Mouse (Mus musculus): ENCODE data around the gene Arhgap19.
A peak's percentile ranks its signal among the peaks of the same experiment; 100 is the strongest.
"Not testable (repeated sequence)": the region's sequence is repeated elsewhere in the genome, so short reads cannot be mapped to it uniquely, and the experiment has no call there.

Arhgap19 gene

GRCm38 (mm10) chr19:41801742-41802369, at the start of gene Arhgap19:
Arhgap19 (minus strand) TSS chr19:41802047.
- DNase-seq (ENCODE audit: low spot score in 2 of 2), result peak; percentile 88 to 90

DNA sequence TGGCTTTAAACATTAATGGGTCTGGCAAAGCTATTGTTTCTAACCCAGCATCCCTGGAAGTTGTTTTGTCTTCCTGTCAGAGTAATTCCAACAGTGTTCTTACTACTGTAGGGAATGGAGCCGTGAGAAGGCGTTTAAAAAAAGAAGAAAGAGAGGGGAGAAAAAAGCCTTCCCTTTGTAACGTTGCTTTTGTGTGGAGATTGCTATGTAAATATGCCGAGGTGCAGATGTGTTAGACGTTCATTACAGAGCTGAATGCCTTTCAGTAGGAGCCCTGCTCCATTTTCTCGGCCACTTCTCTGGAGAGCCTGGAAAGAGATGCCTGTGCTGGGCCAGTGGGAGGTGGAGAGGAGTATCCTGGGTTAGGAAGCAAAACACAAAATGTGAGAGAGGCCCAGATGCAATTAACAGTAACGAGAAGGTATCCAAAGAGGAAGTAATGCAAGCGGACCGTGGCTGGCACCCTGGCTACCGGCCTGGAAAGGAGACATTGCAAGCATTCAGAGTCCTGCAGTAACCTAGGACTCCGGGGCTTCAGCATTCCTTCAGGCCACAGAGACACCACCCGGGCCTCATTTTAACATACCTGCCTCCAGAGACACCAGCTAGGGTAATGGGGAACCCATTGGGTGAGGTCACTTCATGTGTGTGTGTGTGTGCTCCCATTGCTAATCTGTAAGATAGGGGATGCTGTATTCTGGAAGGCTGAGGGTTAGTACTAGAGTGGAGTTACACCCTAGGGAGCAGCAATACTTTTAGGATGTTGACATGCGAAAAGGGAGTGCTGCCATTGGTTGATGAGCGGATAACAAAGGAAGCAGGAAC, 49.1 kb upstream of the Arhgap19 start:
- DNase-seq (ENCODE audit: low spot score in 2 of 2), result no peak

- no peak for DNase-seq (ENCODE audit: low spot score in 2 of 2)
Measured at GRCm38 (mm10) chr19:41850021-41850718, 48.3 kb upstream of the Arhgap19 start.

GRCm38 (mm10) chr19:41847992-41848851, 46.4 kb upstream of the Arhgap19 start, which contains the start of gene Frat2:
Frat2 (minus strand) TSS chr19:41848132.
- peak; percentile 88 to 89 for DNase-seq (ENCODE audit: low spot score in 2 of 2)

DNA sequence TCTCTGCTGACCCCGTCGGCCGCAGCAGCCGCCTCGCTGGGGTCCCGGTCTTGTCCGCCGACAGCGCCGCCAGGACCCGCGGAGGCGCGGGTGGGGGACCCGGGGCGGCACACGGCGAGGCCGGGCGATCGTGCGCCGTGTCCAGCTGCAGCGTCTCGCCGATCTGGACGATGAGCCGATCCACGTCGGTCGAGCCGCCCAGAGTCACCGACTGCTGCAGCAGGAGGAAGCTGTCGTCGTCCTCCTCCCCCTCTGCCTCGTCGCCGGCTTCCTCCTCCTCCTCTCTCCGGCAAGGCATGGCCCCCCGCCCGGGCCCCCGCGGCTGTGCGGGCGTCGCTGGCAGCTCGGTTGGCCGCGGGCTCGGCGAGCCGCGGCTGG, 45.8 kb upstream of the Arhgap19 start:
- DNase-seq (ENCODE audit: low spot score in 2 of 2), result not testable (repeated sequence)

GRCm38 (mm10) chr19:41847091-41847581, 45.3 kb upstream of the Arhgap19 start:
- DNase-seq (ENCODE audit: low spot score in 2 of 2), result peak; percentile 16 to 23

- no peak for DNase-seq (ENCODE audit: low spot score in 2 of 2)
Measured at GRCm38 (mm10) chr19:41846366-41847090, 44.7 kb upstream of the Arhgap19 start.

- DNase-seq (ENCODE audit: low spot score in 2 of 2), result no peak
Measured at GRCm38 (mm10) chr19:41844345-41844744, 42.5 kb upstream of the Arhgap19 start.

DNA sequence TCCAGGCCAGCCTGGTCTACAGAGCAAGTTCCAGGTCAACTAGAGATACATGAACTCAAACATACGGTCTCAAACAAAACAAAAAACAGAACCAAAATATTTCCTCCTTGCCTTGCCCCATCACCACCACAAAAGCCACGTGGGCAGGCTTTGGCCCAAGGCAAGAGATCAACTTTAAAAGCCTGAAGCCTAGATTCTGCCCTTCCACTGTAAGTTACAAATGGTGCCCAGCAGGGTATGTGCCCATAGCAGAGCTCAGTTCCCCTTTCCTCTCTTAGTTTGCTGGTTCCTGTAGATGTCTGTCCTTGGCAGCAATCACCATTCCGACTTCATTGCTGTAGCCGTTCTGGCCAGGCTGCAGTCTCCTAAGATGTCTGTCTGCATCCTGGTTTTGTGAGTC, 40.9 kb upstream of the Arhgap19 start:
- no peak for DNase-seq (ENCODE audit: low spot score in 2 of 2)

DNA sequence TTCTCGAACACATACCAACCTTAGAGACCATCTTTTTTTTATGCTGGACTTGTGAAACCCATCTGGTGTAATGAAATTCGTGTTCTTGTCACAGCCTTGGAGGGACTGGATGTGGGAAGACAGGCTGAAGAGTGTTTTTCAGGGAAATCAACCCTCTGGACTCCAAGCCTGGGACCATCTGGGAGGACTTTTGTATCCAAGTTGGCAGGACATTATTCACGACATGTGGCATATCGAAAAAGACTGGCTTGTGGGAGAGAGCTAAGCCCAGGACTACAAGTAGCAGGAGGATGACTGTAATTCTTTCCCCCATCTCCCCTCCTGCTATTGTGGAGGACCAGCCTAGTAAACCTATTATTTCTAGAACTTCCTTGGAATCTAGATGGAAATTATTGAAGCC, 40.3 kb upstream of the Arhgap19 start:
- DNase-seq (ENCODE audit: low spot score in 2 of 2), result no peak

DNA sequence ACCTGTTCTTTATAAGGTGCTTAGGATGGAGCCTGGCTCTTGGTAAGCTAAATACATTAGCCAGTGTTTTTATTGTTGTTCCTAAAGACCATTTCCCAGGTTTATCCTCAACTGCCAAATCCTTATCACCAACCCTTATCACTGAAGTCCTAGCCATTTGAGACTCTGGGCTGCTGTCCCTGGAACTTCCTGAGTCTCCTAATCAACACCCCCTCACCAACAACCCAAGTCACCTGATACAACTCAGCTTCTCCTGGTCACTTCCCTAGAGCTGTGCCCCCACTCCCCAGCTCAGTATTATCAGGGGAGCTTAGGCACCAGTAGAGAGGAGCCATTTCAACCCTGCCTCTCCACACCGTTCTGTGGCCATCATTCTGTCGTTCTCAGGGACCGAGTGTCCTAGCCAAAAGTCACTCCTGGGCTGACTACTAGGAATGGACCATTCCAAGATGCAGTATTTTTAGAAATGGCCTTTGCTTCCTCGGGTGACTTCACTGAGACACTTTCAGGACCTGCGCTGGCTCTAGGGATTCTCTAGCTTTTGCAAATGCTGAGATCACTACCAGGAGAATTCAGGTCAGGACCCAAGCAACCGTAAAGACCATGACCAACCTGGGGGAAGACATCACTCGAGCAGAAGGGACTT, 39.4 kb upstream of the Arhgap19 start:
- no peak for DNase-seq (ENCODE audit: low spot score in 2 of 2)

DNA sequence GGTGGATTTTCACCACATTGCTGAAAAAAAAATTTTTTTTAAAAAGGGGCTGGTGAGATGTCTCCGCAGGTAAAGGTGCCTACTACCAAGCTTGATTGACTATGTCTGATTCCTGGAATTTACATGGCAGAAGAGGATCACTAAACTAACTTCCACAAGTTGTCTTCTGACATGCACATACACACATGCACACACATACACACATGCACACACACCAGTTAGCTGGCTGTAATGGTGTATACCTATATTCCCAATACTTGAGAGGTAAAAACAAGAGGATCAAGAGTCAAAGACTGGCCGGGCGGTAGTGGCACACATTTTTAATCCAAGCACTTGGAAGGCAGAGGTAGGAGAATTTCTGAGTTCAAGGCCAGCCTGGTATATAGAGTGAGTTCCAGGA, 37.8 kb upstream of the Arhgap19 start:
- DNase-seq (ENCODE audit: low spot score in 2 of 2), result no peak

DNA sequence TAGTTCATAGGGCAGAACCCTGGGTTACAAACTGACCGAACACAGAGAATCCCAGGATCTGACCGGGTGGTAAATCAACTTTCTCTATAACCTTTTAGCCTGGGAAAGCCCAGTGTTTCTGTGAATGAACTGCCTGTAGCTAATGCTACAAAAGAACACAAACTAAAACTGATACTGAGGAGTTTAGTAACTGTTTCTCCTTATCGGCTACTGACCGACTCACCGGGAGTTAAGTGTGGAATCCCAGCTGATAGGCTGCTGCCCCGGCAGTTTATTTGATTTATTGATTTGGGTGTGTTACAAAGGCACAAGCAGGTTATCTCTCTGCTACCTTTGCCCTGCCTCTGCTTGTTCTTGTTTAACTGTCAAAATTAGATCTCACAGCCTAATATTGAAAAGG, 37.0 kb upstream of the Arhgap19 start:
- no peak for DNase-seq (ENCODE audit: low spot score in 2 of 2)

DNA sequence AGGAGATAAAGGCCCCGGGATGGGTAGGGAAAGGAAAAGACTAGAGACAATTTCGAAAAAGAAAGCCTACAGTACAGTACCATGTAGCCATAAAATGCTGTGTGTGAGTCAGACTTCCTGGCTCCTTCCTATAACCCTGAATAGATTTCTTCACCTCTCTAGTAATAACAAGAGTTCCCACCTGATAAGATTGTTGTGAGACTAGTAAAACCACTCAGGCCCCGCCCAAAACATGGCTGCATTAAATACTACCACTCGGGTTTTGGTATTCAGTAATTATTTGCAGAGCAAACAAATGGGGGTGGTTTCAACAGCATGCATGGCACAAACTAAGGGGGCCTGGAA, 36.0 kb upstream of the Arhgap19 start:
- DNase-seq (ENCODE audit: low spot score in 2 of 2), result no peak

DNA sequence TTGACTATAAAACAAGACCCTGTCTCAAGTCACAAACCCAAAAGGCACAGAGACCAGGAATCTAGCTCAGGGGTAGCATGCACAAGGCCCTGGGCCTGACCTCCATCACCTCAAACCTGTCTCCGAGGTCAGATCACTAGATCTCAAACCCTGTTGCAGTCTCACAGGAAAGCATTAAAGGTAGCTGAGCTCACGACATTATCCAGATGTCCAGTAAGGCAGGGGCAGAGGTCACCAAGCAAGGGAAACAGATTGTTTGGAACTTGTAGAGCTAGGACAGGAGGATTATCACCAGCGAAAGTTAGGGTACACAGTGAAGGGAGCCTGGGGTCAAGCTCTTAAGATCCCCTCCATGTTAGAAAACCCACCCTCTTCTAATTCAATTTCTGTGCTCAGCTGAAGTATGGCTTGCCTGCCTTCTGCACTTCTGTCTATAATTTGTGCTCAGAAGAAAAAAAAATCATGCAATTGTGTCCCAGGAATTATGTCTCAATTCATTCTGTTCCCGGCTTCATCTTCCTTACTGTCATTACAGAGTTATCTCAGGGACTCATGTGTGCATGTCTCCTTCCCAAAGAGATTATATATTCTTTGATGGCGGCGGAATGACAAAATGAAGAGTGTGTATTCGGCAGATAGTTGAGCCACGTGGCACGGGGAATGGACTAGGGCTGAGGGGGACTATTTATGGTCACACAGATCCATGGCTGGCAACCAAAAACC, 35.5 kb upstream of the Arhgap19 start:
- DNase-seq (ENCODE audit: low spot score in 2 of 2), result no peak

GRCm38 (mm10) chr19:41836719-41837118, 34.9 kb upstream of the Arhgap19 start:
- no peak for DNase-seq (ENCODE audit: low spot score in 2 of 2)

DNA sequence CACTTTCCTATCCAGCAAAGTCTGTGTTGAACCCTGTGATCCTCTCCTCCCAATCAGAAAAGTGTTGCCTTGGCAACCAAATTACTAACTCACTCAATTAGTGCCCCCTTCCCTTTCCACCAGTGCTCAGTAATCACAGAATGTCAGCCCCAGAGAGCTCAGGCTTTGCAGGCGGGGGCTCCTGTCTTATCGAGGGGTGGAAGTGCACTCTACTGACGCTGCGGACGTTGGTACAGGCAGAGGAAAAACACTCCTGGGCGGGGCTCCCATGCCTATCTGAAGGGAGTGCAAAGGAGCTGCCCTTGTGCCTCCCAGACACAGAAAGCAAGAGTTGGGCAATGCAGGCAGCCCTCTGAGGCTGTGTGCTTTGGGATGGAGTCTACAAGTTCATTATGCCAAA, 34.0 kb upstream of the Arhgap19 start:
- DNase-seq (ENCODE audit: low spot score in 2 of 2), result no peak

- no peak for DNase-seq (ENCODE audit: low spot score in 2 of 2)
Measured at GRCm38 (mm10) chr19:41835407-41835806, 33.6 kb upstream of the Arhgap19 start.

- no peak for DNase-seq (ENCODE audit: low spot score in 2 of 2)
Measured at GRCm38 (mm10) chr19:41832501-41833201, 30.8 kb upstream of the Arhgap19 start.
